Mouse (Mus musculus) ovary, postnatal 36 days (tissue): ENCODE results near the gene Fam173a.
A peak's percentile ranks its signal among the peaks of the same experiment; 100 is the strongest.

Source experiments
- DNase-seq: peaks from one replicate; pipeline ENCODE4 v3.0.0; 2022; ENCODE audit warnings: low spot score, mixed read lengths

The Fam173a gene

DNA sequence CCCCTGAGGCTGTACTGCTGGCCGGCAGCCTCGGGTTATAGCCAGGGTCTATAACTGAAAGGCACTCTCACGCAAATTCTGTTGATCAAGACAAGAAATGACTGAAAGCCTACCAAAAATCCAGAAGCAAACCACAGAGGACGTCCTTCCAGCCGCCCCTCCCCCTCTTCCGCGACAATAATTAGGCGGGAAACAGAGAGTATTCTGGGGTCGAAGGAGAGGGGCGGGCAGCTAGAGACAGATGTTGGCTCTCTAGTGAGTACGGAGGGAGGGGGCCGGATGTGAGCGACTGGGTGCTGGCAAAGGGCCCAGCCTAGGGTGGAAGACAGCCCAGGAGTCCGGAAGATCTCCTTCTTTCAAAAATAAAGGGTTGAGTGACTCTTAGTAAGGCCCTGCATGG, at the start of gene Fam173a:
Gene Fam173a (minus strand): TSS at position 287 of the 400 bp plus-strand sequence.
- DNase-seq, result peak; percentile 70

GRCm38 (mm10) chr17:25841117-25841880, 48.6 kb upstream of the Fam173a start, which contains the start of gene Gm20683:
TSS of gene Gm20683 (minus strand) at chr17:25841763.
- no peak for DNase-seq

DNA sequence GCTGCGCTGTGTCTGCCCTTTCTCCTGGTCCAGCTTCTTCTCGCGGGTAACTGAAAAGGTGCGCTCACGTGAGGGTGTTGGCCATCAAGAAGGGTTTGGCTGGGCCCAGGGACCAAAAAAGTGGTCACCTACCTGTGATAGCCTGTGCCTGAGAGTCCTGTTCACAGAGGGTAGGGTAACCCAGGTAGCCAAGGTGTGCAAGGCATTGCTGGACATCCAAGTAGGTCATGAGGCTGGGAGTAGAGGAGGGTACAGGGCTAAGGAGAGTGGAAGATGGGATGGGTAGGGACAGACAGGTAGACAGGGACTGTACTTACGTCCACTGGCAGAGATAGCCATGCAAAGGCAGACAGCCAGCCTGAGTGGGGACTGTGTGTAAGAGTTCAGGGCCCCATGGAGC, 47.8 kb upstream of the Fam173a start:
- DNase-seq, result no peak

GRCm38 (mm10) chr17:25839455-25840235, 46.9 kb upstream of the Fam173a start:
- no peak for DNase-seq

DNA sequence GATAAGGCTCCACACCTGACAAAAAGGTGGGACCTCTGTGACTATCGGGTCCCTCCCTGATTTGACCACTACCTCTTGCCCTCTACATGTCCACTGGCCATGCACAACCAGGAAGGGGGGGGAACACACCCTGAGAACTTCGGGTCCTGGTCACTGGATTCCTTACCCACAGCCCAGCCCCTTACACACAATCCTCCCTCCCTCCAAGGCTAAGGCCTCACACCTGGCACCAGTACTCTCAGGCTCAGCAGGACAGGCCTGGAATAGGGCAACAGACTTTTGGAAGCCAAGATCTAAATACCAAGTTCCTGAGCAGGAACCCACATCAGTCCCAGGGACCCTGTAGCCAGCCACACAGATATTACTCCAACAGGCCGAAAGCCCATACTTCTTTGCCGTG, 46.2 kb upstream of the Fam173a start:
- no peak for DNase-seq

DNA sequence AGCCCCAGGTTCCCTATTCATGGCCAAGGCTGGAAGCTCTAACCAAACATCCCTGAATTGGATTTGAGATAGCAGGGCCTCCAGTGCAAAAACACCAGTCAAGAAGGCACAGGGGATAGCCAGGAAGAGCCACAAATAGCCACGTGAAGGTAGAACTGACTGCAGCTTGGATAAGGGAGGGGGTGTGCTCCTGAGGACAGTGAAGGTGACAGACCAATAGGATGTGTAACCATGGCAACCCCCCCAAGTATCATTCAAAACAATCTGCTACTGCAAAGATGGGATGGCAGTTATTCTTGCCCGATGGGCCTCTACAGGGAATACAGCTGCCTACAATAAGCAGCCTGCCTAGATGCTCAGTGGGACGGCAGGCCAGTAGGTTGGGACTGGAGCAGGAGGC, 44.8 kb upstream of the Fam173a start:
- no peak for DNase-seq

- peak; percentile 81 for DNase-seq
These were observed 44.3 kb upstream of the Fam173a start, which contains the start of gene Rhbdl1 for GRCm38 (mm10) chr17:25837076-25837410. TSS of gene Rhbdl1 (minus strand) at chr17:25837295.

GRCm38 (mm10) chr17:25836397-25837075, 43.8 kb upstream of the Fam173a start:
- peak; percentile 46 for DNase-seq

DNA sequence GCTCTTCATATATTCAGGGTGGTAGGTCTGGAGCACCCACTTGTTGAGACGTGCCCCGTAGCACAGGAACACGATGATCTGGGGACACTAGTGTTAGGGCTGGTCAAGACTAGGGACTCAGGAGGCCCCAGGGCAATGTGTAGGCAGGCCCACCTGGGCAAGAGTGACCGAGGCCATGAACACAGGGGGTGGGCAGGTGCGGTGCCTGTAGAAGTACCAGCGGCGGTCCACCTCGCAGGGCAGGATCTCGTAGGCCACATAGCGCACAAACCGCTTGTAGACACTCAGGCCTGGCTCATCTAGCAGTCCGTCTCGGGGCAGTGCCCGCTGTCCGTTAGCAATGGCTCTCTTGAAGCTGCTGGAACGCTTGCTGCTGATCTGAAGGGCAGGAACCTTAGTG, 43.1 kb upstream of the Fam173a start:
- no peak for DNase-seq

GRCm38 (mm10) chr17:25835301-25835700, 42.6 kb upstream of the Fam173a start:
- DNase-seq, result no peak

- DNase-seq, result no peak
These were observed 42.0 kb upstream of the Fam173a start for GRCm38 (mm10) chr17:25834595-25835222.

DNA sequence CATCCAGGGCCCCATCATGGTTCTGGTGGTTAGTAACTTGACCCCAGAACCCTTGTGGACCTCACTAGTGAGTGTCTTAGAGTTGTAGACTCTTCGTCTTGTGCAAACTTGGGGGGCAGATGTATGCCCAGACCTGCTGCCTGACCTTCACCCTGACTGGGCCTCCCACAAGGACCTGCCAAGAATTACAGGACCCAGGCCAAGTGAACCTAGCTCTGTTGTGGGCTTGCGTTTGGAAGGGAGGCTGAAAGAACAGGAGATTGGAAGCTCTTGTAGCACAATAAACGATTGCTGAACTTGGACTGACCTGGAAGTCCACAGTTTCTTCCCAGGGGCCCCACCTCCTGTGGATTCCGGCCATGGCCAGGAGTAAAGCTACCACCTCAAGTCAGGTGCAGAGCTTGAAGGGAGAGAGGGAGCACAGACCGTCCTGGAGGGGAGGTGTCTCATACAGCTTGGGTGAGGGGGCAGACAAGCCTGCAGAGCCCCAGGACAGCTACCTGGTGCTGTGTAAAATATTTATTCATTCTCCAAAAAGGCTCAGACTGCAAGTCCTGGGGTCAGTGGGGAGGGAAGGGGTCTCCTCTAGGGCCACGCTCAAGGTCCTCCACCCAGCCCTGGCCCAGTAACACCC, 41.4 kb upstream of the Fam173a start:
- no peak for DNase-seq

DNA sequence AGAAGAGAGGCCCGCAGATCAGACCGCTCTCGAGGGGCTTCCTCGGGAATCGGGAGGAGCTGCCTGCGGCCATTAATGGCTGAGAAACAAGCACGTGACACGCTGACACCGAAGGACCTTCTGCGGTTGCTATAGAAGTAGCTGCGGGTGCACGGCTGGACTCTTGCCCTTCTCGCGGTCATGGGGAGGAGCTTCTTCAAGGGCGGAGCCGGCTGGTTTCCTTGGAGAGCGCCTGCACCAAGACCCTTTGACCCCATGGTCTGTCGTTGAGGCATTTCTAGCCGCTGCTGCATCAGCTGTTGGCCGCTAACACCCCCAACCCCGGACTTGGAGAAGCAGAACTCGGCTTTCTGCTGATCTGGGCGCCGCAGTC, 40.6 kb upstream of the Fam173a start, which contains the start of gene Stub1:
Gene Stub1 (minus strand): TSS at position 114 of the 373 bp plus-strand sequence.
- DNase-seq, result peak; percentile 89

DNA sequence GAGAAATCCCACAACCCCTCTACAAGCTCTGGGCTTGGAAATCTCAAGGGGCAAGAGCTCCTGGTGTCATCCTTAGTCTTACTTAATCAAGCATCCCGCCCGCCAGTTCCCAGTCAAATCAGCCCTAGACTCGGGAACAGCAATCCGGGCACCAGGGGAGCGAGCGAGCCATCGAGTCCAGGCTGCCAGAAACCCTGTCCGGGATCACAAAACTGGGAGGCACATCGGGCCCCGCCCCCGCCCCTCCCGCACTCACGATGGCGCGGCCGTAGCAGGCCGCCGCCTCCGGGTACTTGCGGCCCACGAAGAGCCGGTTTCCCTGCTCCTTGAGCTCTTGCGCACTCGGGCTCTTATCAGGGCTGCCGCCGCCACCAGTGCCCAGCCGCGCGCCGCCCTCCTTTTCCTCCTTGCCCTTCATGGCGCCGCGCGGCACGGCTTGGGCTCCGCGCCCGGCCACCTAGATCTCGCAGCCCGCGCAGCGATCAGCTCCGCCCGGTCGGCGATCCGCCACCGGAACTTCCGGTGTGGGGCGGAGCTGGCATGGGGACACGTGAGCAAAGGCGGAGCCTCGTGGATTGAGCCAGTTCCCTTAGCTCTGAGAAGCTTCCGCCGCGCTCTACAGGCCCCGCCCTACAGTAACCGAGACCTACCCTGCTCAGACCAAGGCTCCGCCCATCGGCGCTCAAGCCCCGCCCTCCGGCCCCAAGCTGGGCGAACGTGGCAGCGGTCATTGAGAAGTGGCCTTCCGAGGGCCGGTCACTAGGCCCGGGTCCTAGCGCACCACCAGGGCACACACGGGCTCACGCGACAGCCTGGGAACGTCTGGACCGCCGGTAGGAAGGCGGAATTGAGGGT, 40.0 kb upstream of the Fam173a start:
- DNase-seq, result peak; percentile 99

- peak; percentile 48 for DNase-seq
These were observed 39.0 kb upstream of the Fam173a start for GRCm38 (mm10) chr17:25831451-25832281.

GRCm38 (mm10) chr17:25830806-25831431, 38.2 kb upstream of the Fam173a start:
- DNase-seq, result no peak

DNA sequence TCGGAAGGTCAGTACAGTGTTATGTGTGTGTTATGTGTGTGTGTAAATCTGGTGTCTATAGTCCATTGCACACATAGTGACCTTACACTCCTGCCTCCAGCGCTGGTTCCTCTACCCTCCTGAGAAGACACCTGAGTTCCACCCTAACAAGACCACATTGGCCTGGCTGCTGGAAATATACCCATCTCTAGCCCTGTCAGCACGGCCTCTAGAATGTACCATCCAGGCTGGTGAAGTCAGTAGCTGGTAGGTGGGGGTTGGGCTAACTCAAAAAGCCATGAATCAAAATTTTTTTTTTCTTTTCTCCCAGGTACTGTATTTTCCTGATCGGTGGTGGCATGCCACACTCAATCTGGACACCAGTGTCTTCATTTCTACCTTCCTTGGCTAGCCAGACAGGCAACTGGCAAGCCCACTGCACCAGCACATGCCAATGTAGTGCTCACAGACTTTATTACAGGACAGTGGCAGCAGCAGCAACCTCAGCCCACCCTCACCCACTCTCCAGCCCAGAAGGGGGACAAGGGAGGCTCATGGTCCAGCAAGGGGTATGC, 37.6 kb upstream of the Fam173a start:
- no peak for DNase-seq

DNA sequence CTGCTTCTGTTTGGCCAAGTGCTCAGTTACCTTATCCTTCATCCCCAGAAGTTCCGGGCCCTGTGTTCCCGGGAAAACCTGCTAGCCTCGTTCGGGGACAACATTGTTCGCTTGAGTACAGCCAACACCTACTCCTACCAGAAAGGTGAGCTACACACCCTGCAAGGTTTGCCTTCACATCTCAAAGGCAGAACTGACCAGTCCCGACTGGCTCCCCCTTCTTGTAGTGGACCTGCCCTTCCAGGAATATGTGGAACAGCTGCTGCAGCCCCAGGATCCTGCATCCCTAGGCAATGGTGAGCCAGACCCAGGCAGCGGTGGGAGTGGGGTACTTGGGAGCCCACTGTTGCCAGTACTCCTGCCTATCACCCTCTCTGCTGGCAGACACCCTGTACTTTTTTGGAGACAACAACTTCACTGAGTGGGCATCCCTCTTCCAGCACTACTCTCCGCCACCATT, 36.9 kb upstream of the Fam173a start:
- DNase-seq, result no peak
